Mouse (Mus musculus) stomach, postnatal 0 days (tissue): Measurements from ENCODE around the gene Mtg2.

Experiments
- CTCF ChIP-seq: IDR thresholded peaks from 2 replicates; pipeline ENCODE4 v1.5.1; 2016; ENCODE audit warnings: antibody characterized with exemption, low read depth, mild to moderate bottlenecking, moderate library complexity
- EP300 ChIP-seq: optimal IDR thresholded peaks from 2 replicates; pipeline ENCODE3; 2016; ENCODE audit warnings: antibody characterized with exemption

GRCm38 (mm10) chr2:180126195-180126594 is 55.8 kb downstream of the Mtg2 start:
- TF ChIP-seq EP300 (peak; percentile 16), CTCF (no peak)
